Comparison of ENCODE assay signal across 11 mouse cellular contexts in the genomic region with DNA sequence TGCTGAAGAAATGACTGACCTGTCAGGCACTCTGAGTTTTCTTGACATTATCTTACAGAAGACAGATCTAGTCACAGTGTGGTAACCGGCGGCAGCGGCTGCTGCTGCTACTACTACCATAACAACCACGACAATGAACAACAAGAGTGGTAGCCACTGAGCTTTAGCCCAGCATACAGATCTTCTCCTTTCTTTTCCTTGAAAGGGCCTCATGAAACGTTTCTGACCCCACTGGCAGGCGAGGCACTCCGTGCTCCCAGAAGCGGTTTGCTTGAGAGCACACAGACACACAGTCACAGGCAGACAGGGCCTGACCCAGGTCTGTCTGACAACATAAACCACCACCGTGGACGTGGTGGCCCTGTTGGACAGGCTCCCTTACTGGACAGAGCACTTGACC. TPM values are rescaled to one million over a fixed set of nuclear protein-coding genes. Genes with fewer than 3 reads are reported as not detected.
DNase-seq lines count a peak whose midpoint lies in the region; ATAC-seq and TF ChIP-seq lines count a peak whose summit lies in the region.
"Had no signal": no experiment of that assay in that cellular context is flagged by ENCODE, and none has a peak within 500 bp of the region (broad histone marks: within the 10 kb centered on the region; RNA-seq: fewer than 3 reads in every experiment).

No protein-coding gene starts in this region.

- H3K9ac ChIP-seq in hindbrain, embryonic 11.5 days (ENCODE audit: low read depth, low read length): peak overlapping the region; percentile 32; the same call in 1 of the 2 replicates
- H3K9ac ChIP-seq in neural tube, embryonic 12.5 days: no peak overlapping the region

- H3K27me3 ChIP-seq in kidney, adult 2 months (replicated peaks; ENCODE audit: control insufficient read depth, insufficient read depth, low read length): no peaks in the 10 kb centered on the region
- H3K27me3 ChIP-seq in hindbrain, embryonic 11.5 days (ENCODE audit: control insufficient read depth, insufficient read depth, low read length): no peaks in the 10 kb centered on the region
- H3K27me3 ChIP-seq in neural tube, embryonic 12.5 days (replicated peaks): no peaks in the 10 kb centered on the region

- 40% methylated on average over 10 of the region's 10 CpGs for WGBS in kidney, adult 2 months
- 11% methylated on average over 10 of the region's 10 CpGs for WGBS in bone marrow, adult 2 months
- 41% methylated on average over 10 of the region's 10 CpGs for WGBS in hindbrain, embryonic 11.5 days
- 34% methylated on average over 10 of the region's 10 CpGs for WGBS in neural tube, embryonic 12.5 days

- H3K4me2 ChIP-seq in hindbrain, embryonic 11.5 days (replicated peaks; ENCODE audit: low read depth, low read length): no peak overlapping the region
- peak overlapping the region; percentile 18 for H3K4me2 ChIP-seq in neural tube, embryonic 12.5 days (replicated peaks)

- no peak for TF ChIP-seq CTCF in kidney, adult 2 months (conservative IDR thresholded peaks at IDR 0.05; ENCODE audit: insufficient read depth, insufficient read length, low read depth, low read length)
- TF ChIP-seq CTCF in bone marrow, adult 2 months (IDR thresholded peaks at IDR 0.05; ENCODE audit: control insufficient read depth, insufficient read depth, low read length): no peak

- H3K4me3 ChIP-seq in kidney, adult 2 months (ENCODE audit: insufficient read depth, low read depth, low read length): no peak overlapping the region
- peak overlapping the region; percentile 42 for H3K4me3 ChIP-seq in bone marrow, adult 2 months (replicated peaks; ENCODE audit: control insufficient read depth, low read depth, low read length)
- H3K4me3 ChIP-seq in hindbrain, embryonic 11.5 days (ENCODE audit: low read depth, low read length): no peak overlapping the region
- H3K4me3 ChIP-seq in neural tube, embryonic 12.5 days: no peak overlapping the region

- no peaks in the 10 kb centered on the region for H3K9me3 ChIP-seq in hindbrain, embryonic 11.5 days (ENCODE audit: control insufficient read depth, low read length)
- H3K9me3 ChIP-seq in neural tube, embryonic 12.5 days: no peaks in the 10 kb centered on the region

- H3K4me1 ChIP-seq in kidney, adult 2 months (ENCODE audit: control insufficient read depth, insufficient read depth, low read length): peaks cover 39% of the 10 kb centered on the region
- H3K4me1 ChIP-seq in bone marrow, adult 2 months (ENCODE audit: control insufficient read depth, insufficient read depth, low read length): peaks cover 14% of the 10 kb centered on the region
- peaks cover 10% of the 10 kb centered on the region; the same call in 1 of the 2 replicates for H3K4me1 ChIP-seq in hindbrain, embryonic 11.5 days (replicated peaks; ENCODE audit: control insufficient read depth, insufficient read depth, low read length)
- H3K4me1 ChIP-seq in neural tube, embryonic 12.5 days: peaks cover 44% of the 10 kb centered on the region

- no peak for ATAC-seq in hindbrain, embryonic 11.5 days (ENCODE audit: low FRiP score)
- ATAC-seq in neural tube, embryonic 12.5 days (ENCODE audit: low FRiP score, low read depth): no peak

- peak overlapping the region; percentile 6; the same call in 1 of the 2 replicates for H3K27ac ChIP-seq in kidney, adult 2 months (ENCODE audit: insufficient read depth, low read depth, low read length)
- peak overlapping the region; percentile 86 for H3K27ac ChIP-seq in bone marrow, adult 2 months (ENCODE audit: control insufficient read depth, insufficient read depth, low read depth, low read length, poor library complexity)
- H3K27ac ChIP-seq in hindbrain, embryonic 11.5 days (ENCODE audit: low read depth, low read length): 0 out of 2 replicates have a peak overlapping the region, but pooled peaks have one; percentile 55
- no peak overlapping the region for H3K27ac ChIP-seq in neural tube, embryonic 12.5 days

- TF ChIP-seq POLR2A in kidney, adult 2 months (IDR thresholded peaks at IDR 0.05; ENCODE audit: low read depth, low read length): no peak
- no peak for TF ChIP-seq POLR2A in bone marrow, adult 2 months (IDR thresholded peaks at IDR 0.05; ENCODE audit: borderline replicate concordance, control insufficient read depth, low read depth, low read length)

- H3K36me3 ChIP-seq in kidney, adult 2 months (ENCODE audit: control insufficient read depth, insufficient read depth, low read length): no peaks in the 10 kb centered on the region
- no peaks in the 10 kb centered on the region for H3K36me3 ChIP-seq in hindbrain, embryonic 11.5 days (ENCODE audit: control insufficient read depth, insufficient read depth, low read length)
- no peaks in the 10 kb centered on the region; the same call in 1 of the 2 replicates for H3K36me3 ChIP-seq in neural tube, embryonic 12.5 days

- peak; percentile 36 for DNase-seq in kidney, adult 2 months
- no peak for DNase-seq in kidney, adult 18-20 months
- peak; percentile 33 for DNase-seq in hindbrain, embryonic 11.5 days (ENCODE audit: low spot score)
- no peak for DNase-seq in ovary, postnatal 10 days (ENCODE audit: low spot score)
- no peak for DNase-seq in frontal cortex, postnatal 36 days (ENCODE audit: low spot score in 2 of 2)
- DNase-seq in right cerebral cortex, postnatal 10 days (ENCODE audit: low spot score in 2 of 2): no peak
- DNase-seq: lung, adult 18-20 months; right cerebral cortex, postnatal 14 days had no signal

RNA-seq across cellular contexts. Expression of gene Map3k14, which starts 3.7 kb away (rescaled TPM):
- 8.0 and 8.6 TPM in 2 replicates for polyA plus RNA-seq in kidney, adult 2 months (2012; rRNA removed)
- 3.4 and 12.1 TPM in 2 replicates for polyA plus RNA-seq in bone marrow, adult 2 months (2011; ENCODE audit: insufficient read depth, insufficient read length, low replicate concordance, missing spikeins)
- polyA plus RNA-seq in hindbrain, embryonic 11.5 days (2014; fragmentation: Nextera tagmentation; extraction: Ambion mirVana): 3.0 and 3.3 TPM in 2 replicates
- polyA plus RNA-seq in neural tube, embryonic 12.5 days (2016; fragmentation: Nextera tagmentation; extraction: Ambion mirVana): 3.9 and 4.8 TPM in 2 replicates

RNA-seq across cellular contexts. Expression of gene Spata32, which starts 45.3 kb away (rescaled TPM):
- polyA plus RNA-seq in kidney, adult 2 months (2012; rRNA removed): not detected in 2 replicates
- not detected in 2 replicates for polyA plus RNA-seq in bone marrow, adult 2 months (2011; ENCODE audit: insufficient read depth, insufficient read length, low replicate concordance, missing spikeins)
- not detected in 2 replicates for polyA plus RNA-seq in hindbrain, embryonic 11.5 days (2014; fragmentation: Nextera tagmentation; extraction: Ambion mirVana)
- polyA plus RNA-seq in neural tube, embryonic 12.5 days (2016; fragmentation: Nextera tagmentation; extraction: Ambion mirVana): 0.18 and 0.31 TPM in 2 replicates
- polyA plus RNA-seq: large intestine, adult 2 months had no signal

RNA-seq across cellular contexts. Expression of gene 1700023F06Rik, which starts 55.2 kb away (rescaled TPM):
- polyA plus RNA-seq in kidney, adult 2 months (2012; rRNA removed): 0.09 and 0.22 TPM in 2 replicates
- not detected in 2 replicates for polyA plus RNA-seq in bone marrow, adult 2 months (2011; ENCODE audit: insufficient read depth, insufficient read length, low replicate concordance, missing spikeins)
- 0.25 and 0.27 TPM in 2 replicates for polyA plus RNA-seq in hindbrain, embryonic 11.5 days (2014; fragmentation: Nextera tagmentation; extraction: Ambion mirVana)
- 0.39 and 0.47 TPM in 2 replicates for polyA plus RNA-seq in neural tube, embryonic 12.5 days (2016; fragmentation: Nextera tagmentation; extraction: Ambion mirVana)

Comparison
In these comparisons a context has a peak if more than half of its experiments do, and no peak if none do; other contexts are left out.
1. DNase-seq: peak in kidney, adult 2 months (single experiment) and hindbrain, embryonic 11.5 days (single experiment); none in kidney, adult 18-20 months (single experiment), ovary, postnatal 10 days (single experiment), frontal cortex, postnatal 36 days (0 of 2) and right cerebral cortex, postnatal 10 days (0 of 2).